Mouse (Mus musculus) frontal cortex, adult (tissue): Measurements from ENCODE around the gene Lhfpl5.
A peak's percentile ranks its signal among the peaks of the same experiment; 100 is the strongest.

Source experiments
- ATAC-seq: cut with Nextera tagmentation; 2 replicates; pipeline ENCODE4 v1.9.2; 2017; ENCODE audit warnings: mild to moderate bottlenecking, moderate library complexity, mixed read lengths; ENCODE audit not compliant: low TSS enrichment

Lhfpl5 gene

GRCm38 (mm10) chr17:28572521-28572920 lies 2.9 kb upstream of the Lhfpl5 start:
- ATAC-seq: no peak

- no peak for ATAC-seq
Observed at GRCm38 (mm10) chr17:28572941-28573340, 2.5 kb upstream of the Lhfpl5 start.

- no peak for ATAC-seq
Observed at GRCm38 (mm10) chr17:28580396-28580795, 5.0 kb downstream of the Lhfpl5 start.

- no peak for ATAC-seq
Observed at GRCm38 (mm10) chr17:28581056-28581455, 5.6 kb downstream of the Lhfpl5 start.

- ATAC-seq: no peak
Observed at GRCm38 (mm10) chr17:28586509-28586908, 11.1 kb downstream of the Lhfpl5 start.

- no peak for ATAC-seq
Observed at GRCm38 (mm10) chr17:28588591-28588990, 13.2 kb downstream of the Lhfpl5 start.

- ATAC-seq: no peak
Observed at GRCm38 (mm10) chr17:28590596-28590995, 15.2 kb downstream of the Lhfpl5 start.

GRCm38 (mm10) chr17:28591476-28591875 lies 16.0 kb downstream of the Lhfpl5 start:
- ATAC-seq: no peak

- ATAC-seq: peak; percentile 87
Observed at GRCm38 (mm10) chr17:28592998-28593397, 17.6 kb downstream of the Lhfpl5 start.

- no peak for ATAC-seq
Observed at GRCm38 (mm10) chr17:28593965-28594364, 18.5 kb downstream of the Lhfpl5 start.

GRCm38 (mm10) chr17:28600780-28601179 lies 25.3 kb downstream of the Lhfpl5 start:
- no peak for ATAC-seq

GRCm38 (mm10) chr17:28601557-28602250 lies 26.3 kb downstream of the Lhfpl5 start:
- ATAC-seq: no peak

- ATAC-seq: no peak
Observed at GRCm38 (mm10) chr17:28609543-28609942, 34.1 kb downstream of the Lhfpl5 start.

GRCm38 (mm10) chr17:28612603-28613002 lies 37.2 kb downstream of the Lhfpl5 start:
- ATAC-seq: no peak

- ATAC-seq: no peak
Observed at GRCm38 (mm10) chr17:28613096-28613495, 37.7 kb downstream of the Lhfpl5 start.

- ATAC-seq: no peak
Observed at GRCm38 (mm10) chr17:28615332-28615731, 39.9 kb downstream of the Lhfpl5 start.

GRCm38 (mm10) chr17:28617636-28618035 lies 42.2 kb downstream of the Lhfpl5 start:
- no peak for ATAC-seq

GRCm38 (mm10) chr17:28618124-28618523 lies 42.7 kb downstream of the Lhfpl5 start:
- no peak for ATAC-seq

GRCm38 (mm10) chr17:28618775-28619174 lies 43.3 kb downstream of the Lhfpl5 start:
- no peak for ATAC-seq

GRCm38 (mm10) chr17:28621381-28622299 lies 46.2 kb downstream of the Lhfpl5 start:
- ATAC-seq: peak; percentile 60

GRCm38 (mm10) chr17:28622300-28622759 lies 46.9 kb downstream of the Lhfpl5 start, which contains the start of gene Srpk1:
TSS of gene Srpk1 (minus strand) at chr17:28622709.
- peak; percentile 72 for ATAC-seq

GRCm38 (mm10) chr17:28624841-28625240 lies 49.4 kb downstream of the Lhfpl5 start:
- peak; percentile 22; the same call in 1 of the 2 replicates for ATAC-seq

- no peak for ATAC-seq
Observed at GRCm38 (mm10) chr17:28625327-28625726, 49.9 kb downstream of the Lhfpl5 start.
